Mouse (Mus musculus) MEL-GATA-1-ER (cell line): ENCODE data around the gene Cops8.

ENCODE experiments used
- DNase-seq: peaks from one replicate; pipeline ENCODE4 v3.0.0-alpha.2; 2012; ENCODE audit warnings: low read depth; ENCODE audit errors: extremely low read depth

The Cops8 gene

GRCm38 (mm10) chr1:90602759-90603560 is at the start of gene Cops8:
Cops8 (plus strand) TSS chr1:90602981.
- peak; percentile 83 for DNase-seq

GRCm38 (mm10) chr1:90557140-90557539 is 45.6 kb upstream of the Cops8 start:
- DNase-seq: no peak

DNA sequence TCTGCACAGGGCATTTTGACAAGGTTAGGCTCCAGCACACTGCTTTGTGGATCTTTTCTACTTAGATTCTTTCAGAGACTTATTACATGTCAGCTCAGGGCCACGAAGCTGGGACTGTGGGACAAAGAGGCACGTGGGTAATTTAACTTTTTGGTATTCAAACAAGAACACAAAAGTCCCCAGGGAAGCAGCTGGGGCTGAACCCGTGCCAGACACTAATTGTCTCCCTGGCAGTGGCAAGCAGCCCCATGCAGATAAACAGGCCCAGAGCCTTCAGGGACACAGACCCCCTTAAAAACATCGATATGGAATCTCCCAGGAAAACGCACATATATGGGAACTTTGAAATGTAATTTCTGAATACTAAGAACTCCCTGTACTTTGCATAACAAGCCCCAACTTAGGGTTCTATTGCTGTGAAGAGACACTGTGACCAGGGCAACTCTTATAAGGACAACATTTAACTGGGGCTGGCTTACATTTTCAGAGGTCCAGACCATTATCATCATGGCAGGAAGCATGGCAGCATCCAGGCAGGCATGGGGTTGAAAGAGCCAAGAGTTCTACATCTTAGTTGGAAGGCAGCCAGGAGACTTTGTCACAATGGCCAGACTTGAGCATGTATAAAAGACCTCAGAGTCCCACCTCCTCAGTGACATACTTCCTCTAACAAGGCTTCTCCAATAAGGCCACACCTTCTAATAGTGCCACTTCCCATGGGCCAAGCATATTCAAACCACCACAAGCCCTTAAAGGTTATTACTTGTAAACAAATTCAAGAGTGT is 41.6 kb upstream of the Cops8 start:
- no peak for DNase-seq

- no peak for DNase-seq
These were observed 38.8 kb upstream of the Cops8 start for GRCm38 (mm10) chr1:90563945-90564344.

- no peak for DNase-seq
These were observed 35.9 kb upstream of the Cops8 start for GRCm38 (mm10) chr1:90566664-90567440.

GRCm38 (mm10) chr1:90573831-90574230 is 28.9 kb upstream of the Cops8 start:
- DNase-seq: no peak

DNA sequence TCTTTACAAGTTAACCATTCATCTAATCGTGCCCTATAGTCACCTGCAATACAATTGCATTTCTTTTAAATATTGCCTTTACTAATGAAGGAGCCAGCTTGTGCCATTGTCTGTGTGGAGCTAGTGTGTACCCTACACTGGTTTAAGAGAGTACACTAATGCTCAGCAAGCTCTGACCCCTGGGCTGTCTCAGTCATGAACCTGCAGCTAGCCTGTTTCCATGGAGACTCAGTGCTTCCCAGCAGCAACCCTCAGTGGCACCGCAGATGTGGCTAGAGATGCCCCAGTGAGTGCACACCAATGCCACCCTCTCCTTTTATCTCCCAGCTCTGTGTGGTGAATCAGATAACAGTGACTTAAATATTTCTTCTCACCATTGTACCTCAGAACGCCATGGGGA is 27.9 kb upstream of the Cops8 start:
- no peak for DNase-seq

DNA sequence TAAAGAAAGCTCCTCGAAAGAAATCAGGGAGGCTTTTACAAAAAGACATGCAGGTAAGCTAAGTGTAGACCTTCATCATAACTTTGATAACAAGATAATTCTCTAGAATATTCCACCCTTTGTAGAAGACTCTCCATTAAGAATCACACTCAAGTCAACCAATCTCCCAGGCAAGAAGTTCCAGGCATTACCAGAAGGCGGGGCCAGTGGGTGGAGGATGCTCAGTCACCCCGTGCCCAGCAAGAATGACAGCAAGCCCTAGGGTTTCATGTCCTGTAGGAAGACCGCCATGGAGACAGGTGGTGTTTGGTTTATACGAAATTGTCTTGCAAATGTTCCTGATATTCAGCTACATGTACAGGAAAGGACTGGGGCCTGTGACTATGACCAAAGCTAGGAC is 25.4 kb upstream of the Cops8 start:
- no peak for DNase-seq

DNA sequence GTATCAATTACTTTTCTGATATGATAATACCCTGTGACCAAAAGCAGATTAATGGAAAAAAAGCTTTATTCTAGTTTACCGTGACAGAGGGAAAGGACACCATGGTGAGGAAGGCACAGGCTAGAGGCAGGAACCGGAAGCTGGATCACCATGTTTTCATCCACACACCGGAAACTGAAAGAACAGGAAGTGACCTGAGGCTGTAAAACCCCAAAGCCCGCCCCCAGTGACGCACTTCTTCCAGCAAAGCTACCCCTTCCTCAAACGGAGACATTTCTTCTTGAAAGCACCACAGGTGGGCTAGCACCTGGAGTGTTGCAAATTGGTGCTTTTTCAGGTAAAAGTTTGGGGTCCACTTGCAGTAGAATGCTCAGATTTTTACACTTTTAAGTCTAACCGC is 20.1 kb upstream of the Cops8 start:
- DNase-seq: no peak

GRCm38 (mm10) chr1:90588021-90588734 is 14.6 kb upstream of the Cops8 start:
- no peak for DNase-seq

- peak; percentile 1 for DNase-seq
These were observed 12.0 kb upstream of the Cops8 start for GRCm38 (mm10) chr1:90590797-90591196.

DNA sequence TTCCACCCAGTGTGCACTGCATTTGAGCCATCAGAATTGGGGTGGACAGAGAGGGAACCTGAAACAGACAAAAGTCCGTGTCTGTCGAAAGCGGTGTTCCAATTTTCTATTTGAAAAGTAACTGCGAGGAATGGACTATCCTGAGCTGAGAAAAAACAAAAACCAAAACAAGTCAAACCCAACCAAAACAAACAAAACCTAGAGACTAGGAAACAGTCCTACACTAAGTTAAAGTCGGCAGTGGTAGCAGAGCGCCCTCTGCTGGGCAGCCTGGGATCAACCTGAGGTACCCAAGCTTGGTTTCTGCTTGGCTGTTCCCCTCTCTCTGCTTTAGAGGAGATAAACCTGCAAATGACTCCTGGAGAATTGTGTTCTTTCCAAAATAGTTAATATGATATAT is 10.0 kb upstream of the Cops8 start:
- peak; percentile 6 for DNase-seq

- no peak for DNase-seq
These were observed 3.6 kb upstream of the Cops8 start for GRCm38 (mm10) chr1:90599226-90599625.

DNA sequence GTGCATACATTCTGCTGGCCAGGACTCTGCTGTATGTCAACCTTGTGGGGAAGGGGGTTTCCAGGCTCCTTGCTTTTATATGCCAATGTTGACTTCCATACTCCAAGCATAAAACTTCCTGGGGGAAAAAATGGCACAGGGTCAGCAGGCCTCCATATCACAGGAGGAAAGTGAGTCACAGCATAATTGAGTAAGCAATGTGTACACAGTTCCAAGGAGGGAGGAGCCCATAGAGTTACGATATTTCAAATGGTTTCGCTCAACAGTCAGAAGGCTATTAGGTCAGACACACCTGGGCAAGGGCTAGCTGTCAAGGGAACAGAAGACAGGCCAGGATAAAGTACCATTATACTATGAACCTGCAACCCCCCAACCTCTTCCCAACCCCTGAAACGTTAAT is 1.7 kb upstream of the Cops8 start:
- DNase-seq: no peak

DNA sequence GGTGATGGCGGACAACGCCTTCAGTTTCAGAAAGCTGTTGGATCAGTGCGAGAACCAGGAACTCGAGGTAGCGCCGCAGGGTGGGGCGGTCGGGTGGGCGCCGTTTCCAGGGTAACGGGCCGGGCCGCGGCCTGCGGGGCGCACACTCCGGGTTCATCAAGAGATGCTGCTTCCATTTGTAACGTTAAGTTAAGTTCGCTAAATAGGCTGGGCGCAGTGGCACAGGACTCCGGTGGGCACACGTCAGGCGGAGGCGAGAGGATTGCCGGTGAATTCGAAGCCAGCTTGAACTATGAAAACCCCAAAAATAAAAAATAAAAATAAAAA is 743 bp downstream of the Cops8 start:
- no peak for DNase-seq

DNA sequence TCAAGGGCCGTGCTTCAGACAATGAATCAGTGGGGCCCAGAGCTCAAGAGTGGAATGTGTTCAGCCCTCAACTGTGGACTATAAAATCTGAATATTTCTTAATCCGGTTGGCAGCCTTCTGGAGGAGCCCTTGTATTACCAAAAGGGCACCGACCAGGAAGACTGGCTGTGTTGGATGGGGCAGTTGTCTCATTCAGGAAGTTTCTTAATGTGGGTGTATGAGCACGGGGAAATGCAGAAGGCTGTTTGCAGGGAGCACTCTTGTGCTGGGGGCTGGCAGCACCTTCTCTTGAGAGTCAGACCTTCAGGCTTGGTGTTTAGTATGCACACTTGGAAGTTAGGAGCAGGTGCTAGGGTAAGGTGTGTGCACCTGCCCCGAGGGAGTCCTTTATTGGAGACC is 6.6 kb downstream of the Cops8 start:
- no peak for DNase-seq

GRCm38 (mm10) chr1:90617258-90617657 is 14.5 kb downstream of the Cops8 start:
- no peak for DNase-seq

- no peak for DNase-seq
These were observed 30.7 kb downstream of the Cops8 start for GRCm38 (mm10) chr1:90633415-90634030.

GRCm38 (mm10) chr1:90634205-90634745 is 31.5 kb downstream of the Cops8 start:
- DNase-seq: no peak

DNA sequence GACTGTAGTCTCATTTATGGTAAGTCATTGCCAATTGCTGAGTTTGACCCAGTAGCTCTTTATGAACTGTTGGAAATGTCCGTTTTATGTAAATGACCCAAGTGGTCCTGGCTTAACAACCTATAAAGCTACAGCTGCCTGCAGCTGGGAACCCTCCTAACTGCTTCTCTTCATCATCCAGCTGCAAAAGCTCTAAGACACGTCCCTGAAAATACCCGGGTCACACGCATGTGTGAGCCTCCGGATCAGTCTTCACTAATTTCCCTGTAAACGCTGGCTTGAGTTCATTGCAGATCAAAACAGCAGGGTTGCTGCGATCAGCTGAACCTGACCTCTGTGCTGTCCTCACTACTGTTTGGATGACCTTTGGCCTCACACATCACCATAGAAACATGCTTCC is 35.6 kb downstream of the Cops8 start:
- no peak for DNase-seq
